Comparison of ENCODE assay signal across 13 mouse cellular contexts in genomic region chr19:46984726-46985622, GRCm38 (mm10). TPM values are rescaled to one million over a fixed set of nuclear protein-coding genes. Genes with fewer than 3 reads are reported as not detected.
DNase-seq lines count a peak whose midpoint lies in the region; ATAC-seq and TF ChIP-seq lines count a peak whose summit lies in the region.
"Had no signal": no experiment of that assay in that cellular context is flagged by ENCODE, and none has a peak within 500 bp of the region (broad histone marks: within the 10 kb centered on the region; RNA-seq: fewer than 3 reads in every experiment).

No protein-coding gene starts in this region.

- WGBS in liver, embryonic 16.5 days (ENCODE audit: insufficient replicate concordance) = 56% methylated on average over 13 of the region's 13 CpGs

- peak overlapping the region in 1 of 2 experiments; percentile 11; a peak in 1 of 4 replicates for H3K4me3 ChIP-seq in ES-E14 (ENCODE audit: insufficient read depth in 1 of 2, low read depth in 1 of 2, low read length in 2 of 2, poor library complexity in 1 of 2, severe bottlenecking in 1 of 2)
- no peak overlapping the region for H3K4me3 ChIP-seq in liver, embryonic 16.5 days (ENCODE audit: low read depth, low read length)
- H3K4me3 ChIP-seq: hindbrain, embryonic 10.5 days; limb, embryonic 12.5 days; midbrain, embryonic 15.5 days had no signal

- H3K4me2 ChIP-seq in liver, embryonic 16.5 days (ENCODE audit: low read depth, low read length) = peak overlapping the region; percentile 40
- H3K4me2 ChIP-seq: midbrain, embryonic 15.5 days had no signal

- H3K9ac ChIP-seq in ES-E14 (ENCODE audit: insufficient read depth, low read depth, low read length, poor library complexity, severe bottlenecking) = peak overlapping the region; percentile 7; the same call in 1 of the 2 replicates
- H3K9ac ChIP-seq in liver, embryonic 16.5 days (ENCODE audit: low read depth, low read length) = peak overlapping the region; percentile 33; the same call in 1 of the 2 replicates
- H3K9ac ChIP-seq: limb, embryonic 12.5 days; midbrain, embryonic 15.5 days had no signal

- in situ Hi-C loops in ES-E14 (cut with MboI; ENCODE audit: low sequenced_read_pairs in 2 of 2, unreplicated experiment in 2 of 2) = loop anchor here in 1 of 2 experiments (10.0 kb wide), 1 partner anchor 220 kb away; the partner anchor contains the start of gene Cnnm2

- H3K27ac ChIP-seq in ES-E14 (ENCODE audit: insufficient read depth, low read depth, low read length, poor library complexity, severe bottlenecking) = no peak overlapping the region; the same call in 1 of the 2 replicates
- peak overlapping the region; percentile 75 for H3K27ac ChIP-seq in liver, embryonic 16.5 days (ENCODE audit: low read length)
- H3K27ac ChIP-seq: limb, embryonic 12.5 days; midbrain, embryonic 15.5 days had no signal

- no peaks in the 10 kb centered on the region for H3K9me3 ChIP-seq in ES-E14 (ENCODE audit: control insufficient read depth, insufficient read depth, low read depth, low read length)
- H3K9me3 ChIP-seq in liver, embryonic 16.5 days (replicated peaks; ENCODE audit: control insufficient read depth, low read length) = no peaks in the 10 kb centered on the region
- H3K9me3 ChIP-seq: hindbrain, embryonic 10.5 days; limb, embryonic 12.5 days; midbrain, embryonic 15.5 days had no signal

- no peaks in the 10 kb centered on the region for H3K27me3 ChIP-seq in liver, embryonic 16.5 days (ENCODE audit: control insufficient read depth, insufficient read depth, low read depth, low read length)
- H3K27me3 ChIP-seq: limb, embryonic 12.5 days; midbrain, embryonic 15.5 days had no signal

- peaks cover 11 to 33% of the 10 kb centered on the region in 2 experiments; a peak in 3 of 4 replicates for H3K4me1 ChIP-seq in ES-E14 (ENCODE audit: control insufficient read depth in 2 of 2, insufficient read depth in 2 of 2, low read length in 2 of 2, poor library complexity in 1 of 2)
- H3K4me1 ChIP-seq in liver, embryonic 16.5 days (ENCODE audit: control insufficient read depth, low read depth, low read length) = peaks cover 63% of the 10 kb centered on the region

- intact Hi-C loops in gastrocnemius, postnatal 36 days (cut with DNase I) = no loop called here

- no peaks in the 10 kb centered on the region for H3K36me3 ChIP-seq in ES-E14 (ENCODE audit: control insufficient read depth, insufficient read depth, low read length, poor library complexity, severe bottlenecking)
- H3K36me3 ChIP-seq in liver, embryonic 16.5 days (ENCODE audit: control insufficient read depth, insufficient read depth) = no peaks in the 10 kb centered on the region
- H3K36me3 ChIP-seq: hindbrain, embryonic 10.5 days; limb, embryonic 12.5 days; midbrain, embryonic 15.5 days had no signal

- no peak for DNase-seq in ES-E14 (ENCODE audit: low read depth, low spot score)
- DNase-seq in gastrocnemius, postnatal 36 days = no peak
- no peak for DNase-seq in layer of hippocampus, adult 11-12 months (ENCODE audit: low spot score)
- DNase-seq in right cerebral cortex, adult 2 months (ENCODE audit: low spot score in 2 of 2) = no peak
- DNase-seq: kidney, adult 9 months; thymus, postnatal 36 days had no signal

- peak; percentile 19 for ATAC-seq in common myeloid progenitor, adult 5-6 weeks (replicated peaks; ENCODE audit: low read depth, poor library complexity, severe bottlenecking)
- no peak for ATAC-seq in liver, embryonic 16.5 days (ENCODE audit: low read depth)
- peak; percentile 10; the same call in 1 of the 2 replicates for ATAC-seq in megakaryocyte progenitor cell, adult 5-6 weeks (replicated peaks; ENCODE audit: poor library complexity)
- ATAC-seq: forebrain, embryonic 14.5 days; midbrain, embryonic 15.5 days had no signal

TF ChIP-seq in ES-E14, 5 proteins besides CTCF, POLR2A, EP300 and RAD21:
- TF ChIP-seq ZC3H11A (IDR thresholded peaks at IDR 0.05; ENCODE audit: borderline replicate concordance, low read depth, low read length) (no peak), CHD2 (IDR thresholded peaks at IDR 0.05; ENCODE audit: low read depth, low read length) (no peak), MAFK (IDR thresholded peaks at IDR 0.05; ENCODE audit: insufficient read depth, low read depth, low read length) (no peak), HCFC1 (IDR thresholded peaks at IDR 0.05; ENCODE audit: borderline replicate concordance, insufficient read depth, low read length) (no peak), ZNF384 (IDR thresholded peaks at IDR 0.05; ENCODE audit: low read depth, low read length) (no peak)

RNA-seq across cellular contexts. Expression of gene Ina, which starts 29.5 kb away (rescaled TPM):
- 9.8 and 18.4 TPM in 2 replicates for total RNA-seq in ES-E14 (2012; rRNA removed)
- total RNA-seq in common myeloid progenitor, adult 5-6 weeks (2017) = 0.34 and 0.64 TPM in 2 replicates
- 0.06 and 0.09 TPM in 2 replicates for polyA plus RNA-seq in liver, embryonic 16.5 days (2015; fragmentation: Nextera tagmentation; extraction: Ambion mirVana)
- total RNA-seq in megakaryocyte progenitor cell, adult 5-6 weeks (2015) = 0.22 TPM in 1 of 2 replicates, not detected in the other
- total RNA-seq in megakaryocyte progenitor cell, adult 5-6 weeks (2017) = not detected in 2 replicates
- not detected for total RNA-seq in gastrocnemius, postnatal 36 days (2021)

RNA-seq across cellular contexts. Expression of gene Nt5c2, which starts 30.0 kb away (rescaled TPM):
- 26.9 and 27.0 TPM in 2 replicates for total RNA-seq in ES-E14 (2012; rRNA removed)
- 98.9 and 107 TPM in 2 replicates for total RNA-seq in common myeloid progenitor, adult 5-6 weeks (2017)
- polyA plus RNA-seq in liver, embryonic 16.5 days (2015; fragmentation: Nextera tagmentation; extraction: Ambion mirVana) = 47.4 and 48.4 TPM in 2 replicates
- total RNA-seq in megakaryocyte progenitor cell, adult 5-6 weeks (2015) = 52.5 and 59.4 TPM in 2 replicates
- 79.3 and 80.0 TPM in 2 replicates for total RNA-seq in megakaryocyte progenitor cell, adult 5-6 weeks (2017)
- 10 to 100 TPM in 1 of 2 experiments, 1 to 10 TPM in 1; 6.3 to 10.2 TPM for total RNA-seq in gastrocnemius, postnatal 36 days (2021)
